Mouse (Mus musculus) megakaryocyte, embryonic 14.5 days (primary cell): ENCODE data around the gene Parp11. TPM values are rescaled to one million over a fixed set of nuclear protein-coding genes. Genes with fewer than 3 reads are reported as not detected.

ENCODE experiments used
- H3K27me3 ChIP-seq: replicated peaks from 2 replicates; pipeline ENCODE3; 2012; ENCODE audit warnings: inconsistent platforms
- H3K36me3 ChIP-seq: replicated peaks from 2 replicates; pipeline ENCODE3; 2012; ENCODE audit warnings: low read length, inconsistent platforms, mixed read lengths
- H3K4me1 ChIP-seq: 2 replicates; pipeline ENCODE4 v1.6.1; 2012; ENCODE audit warnings: inconsistent platforms
- H3K4me3 ChIP-seq: replicated peaks from 2 replicates; pipeline ENCODE3; 2012; ENCODE audit warnings: moderate library complexity, mild to moderate bottlenecking, inconsistent platforms
- H3K9me3 ChIP-seq: 2 replicates; pipeline ENCODE4 v1.6.1; 2012; ENCODE audit warnings: inconsistent platforms
- FLI1 ChIP-seq: IDR thresholded peaks from 2 replicates; pipeline ENCODE4 v1.6.1; 2012; ENCODE audit warnings: low read length, inconsistent platforms, mixed read lengths
- GATA1 ChIP-seq: IDR thresholded peaks from 3 replicates; pipeline ENCODE4 v1.6.1; 2012; ENCODE audit warnings: mixed read lengths, low read length, inconsistent platforms, borderline replicate concordance
- polyA plus RNA-seq: library from polyadenylated mRNA; stranded (reverse); fragments of >175 nt; gene quantifications from 2 replicates; pipeline ENCODE4 v1.2.3, GENCODE M21; 2012; ENCODE audit warnings: low replicate concordance; ENCODE audit not compliant: insufficient read depth

Gene Parp11
- polyA plus RNA-seq, 1 experiment, result 2.5 TPM

- Histone ChIP-seq H3K9me3 (no peaks in the 10 kb centered on the region), H3K4me3 (peak overlapping the region; percentile 86), H3K36me3 (no peaks in the 10 kb centered on the region), H3K27me3 (no peaks in the 10 kb centered on the region), H3K4me1 (peaks cover 51% of the 10 kb centered on the region)
- TF ChIP-seq FLI1, result no peak
- TF ChIP-seq GATA1, result no peak
Measured at GRCm38 (mm10) chr6:127522326-127522725, 75.7 kb downstream of the Parp11 start.

- Histone ChIP-seq H3K9me3 (no peaks in the 10 kb centered on the region), H3K27me3 (no peaks in the 10 kb centered on the region), H3K36me3 (no peaks in the 10 kb centered on the region), H3K4me3 (no peak overlapping the region), H3K4me1 (peaks cover 72% of the 10 kb centered on the region)
- TF ChIP-seq GATA1, result no peak
- no peak for TF ChIP-seq FLI1
Measured at GRCm38 (mm10) chr6:127524442-127524841, 77.8 kb downstream of the Parp11 start.

GRCm38 (mm10) chr6:127528625-127529024 is 82.0 kb downstream of the Parp11 start:
- no peak overlapping the region for H3K4me3 ChIP-seq
- 0 out of 2 replicates have a peak, but pooled peaks cover 3% of the 10 kb centered on the region for H3K9me3 ChIP-seq
- TF ChIP-seq FLI1 (no peak), GATA1 (no peak)
- peaks cover 70% of the 10 kb centered on the region for H3K4me1 ChIP-seq
- peaks cover 2% of the 10 kb centered on the region for H3K36me3 ChIP-seq
- no peaks in the 10 kb centered on the region for H3K27me3 ChIP-seq

GRCm38 (mm10) chr6:127529451-127529850 is 82.8 kb downstream of the Parp11 start:
- Histone ChIP-seq H3K9me3 (0 out of 2 replicates have a peak, but pooled peaks cover 3% of the 10 kb centered on the region), H3K4me1 (peaks cover 62% of the 10 kb centered on the region), H3K4me3 (no peak overlapping the region), H3K36me3 (peaks cover 2% of the 10 kb centered on the region), H3K27me3 (no peaks in the 10 kb centered on the region)
- TF ChIP-seq GATA1 (no peak), FLI1 (no peak)

GRCm38 (mm10) chr6:127530206-127530605 is 83.6 kb downstream of the Parp11 start:
- H3K9me3 ChIP-seq, result 0 out of 2 replicates have a peak, but pooled peaks cover 3% of the 10 kb centered on the region
- peaks cover 58% of the 10 kb centered on the region for H3K4me1 ChIP-seq
- H3K36me3 ChIP-seq, result peaks cover 2% of the 10 kb centered on the region
- H3K4me3 ChIP-seq, result no peak overlapping the region
- H3K27me3 ChIP-seq, result no peaks in the 10 kb centered on the region
- no peak for TF ChIP-seq FLI1
- TF ChIP-seq GATA1, result no peak

- H3K9me3 ChIP-seq, result 0 out of 2 replicates have a peak, but pooled peaks cover 3% of the 10 kb centered on the region
- H3K4me1 ChIP-seq, result peaks cover 51% of the 10 kb centered on the region
- no peaks in the 10 kb centered on the region for H3K27me3 ChIP-seq
- H3K36me3 ChIP-seq, result peaks cover 2% of the 10 kb centered on the region
- peak overlapping the region; percentile 46 for H3K4me3 ChIP-seq
- TF ChIP-seq GATA1 (no peak), FLI1 (no peak)
Measured at GRCm38 (mm10) chr6:127531412-127532205, 85.0 kb downstream of the Parp11 start.

GRCm38 (mm10) chr6:127532304-127532703 is 85.7 kb downstream of the Parp11 start:
- peaks cover 2% of the 10 kb centered on the region for H3K36me3 ChIP-seq
- H3K4me3 ChIP-seq, result no peak overlapping the region
- 0 out of 2 replicates have a peak, but pooled peaks cover 3% of the 10 kb centered on the region for H3K9me3 ChIP-seq
- no peak for TF ChIP-seq GATA1
- TF ChIP-seq FLI1, result no peak
- peaks cover 50% of the 10 kb centered on the region for H3K4me1 ChIP-seq
- no peaks in the 10 kb centered on the region for H3K27me3 ChIP-seq

GRCm38 (mm10) chr6:127533766-127534165 is 87.1 kb downstream of the Parp11 start:
- TF ChIP-seq GATA1, result no peak
- TF ChIP-seq FLI1, result no peak
- no peak overlapping the region for H3K4me3 ChIP-seq
- peaks cover 2% of the 10 kb centered on the region for H3K36me3 ChIP-seq
- peaks cover 42% of the 10 kb centered on the region for H3K4me1 ChIP-seq
- H3K9me3 ChIP-seq, result 0 out of 2 replicates have a peak, but pooled peaks cover 3% of the 10 kb centered on the region
- H3K27me3 ChIP-seq, result no peaks in the 10 kb centered on the region

- Histone ChIP-seq H3K36me3 (peaks cover 2% of the 10 kb centered on the region), H3K9me3 (0 out of 2 replicates have a peak, but pooled peaks cover 3% of the 10 kb centered on the region), H3K4me1 (peaks cover 34% of the 10 kb centered on the region), H3K4me3 (no peak overlapping the region), H3K27me3 (peaks cover 3% of the 10 kb centered on the region)
- TF ChIP-seq FLI1, result no peak
- TF ChIP-seq GATA1, result no peak
Measured at GRCm38 (mm10) chr6:127537035-127537434, 90.4 kb downstream of the Parp11 start.

GRCm38 (mm10) chr6:127538118-127538517 is 91.5 kb downstream of the Parp11 start:
- no peaks in the 10 kb centered on the region for H3K36me3 ChIP-seq
- H3K27me3 ChIP-seq, result peaks cover 10% of the 10 kb centered on the region
- peaks cover 31% of the 10 kb centered on the region for H3K4me1 ChIP-seq
- no peak overlapping the region for H3K4me3 ChIP-seq
- no peak for TF ChIP-seq GATA1
- TF ChIP-seq FLI1, result no peak
- H3K9me3 ChIP-seq, result no peaks in the 10 kb centered on the region

- peak overlapping the region; percentile 42 for H3K4me3 ChIP-seq
- H3K4me1 ChIP-seq, result peaks cover 34% of the 10 kb centered on the region
- peaks cover 17% of the 10 kb centered on the region for H3K27me3 ChIP-seq
- no peaks in the 10 kb centered on the region for H3K36me3 ChIP-seq
- TF ChIP-seq GATA1 (no peak), FLI1 (no peak)
- H3K9me3 ChIP-seq, result no peaks in the 10 kb centered on the region
Measured at GRCm38 (mm10) chr6:127539226-127539625, 92.6 kb downstream of the Parp11 start.
